Mouse (Mus musculus) gastrocnemius, adult 18-20 months (tissue): ENCODE measurements at regions not wholly inside any gene's neighbourhood (a gene's known extent, or its start where the extent isn't known, plus 50 kb on each side); places are given as distances from the start of the nearest gene placed in this dataset.

Experiments used
- DNase-seq: peaks from one replicate; pipeline ENCODE4 v3.0.0; 2021; ENCODE audit warnings: low spot score

GRCm38 (mm10) chr12:56472856-56473647 lies 63.7 kb downstream of the Nkx2-1 start:
- no peak for DNase-seq

GRCm38 (mm10) chr12:56470932-56471500 lies 65.7 kb downstream of the Nkx2-1 start:
- no peak for DNase-seq

GRCm38 (mm10) chr12:56459508-56460119 lies 77.1 kb downstream of the Nkx2-1 start:
- no peak for DNase-seq

GRCm38 (mm10) chr12:56458665-56459507 lies 77.8 kb downstream of the Nkx2-1 start:
- no peak for DNase-seq

- DNase-seq, result no peak
Observed at GRCm38 (mm10) chr12:56457951-56458350, 78.8 kb downstream of the Nkx2-1 start.

- no peak for DNase-seq
Observed at GRCm38 (mm10) chr12:56457356-56457755, 79.4 kb downstream of the Nkx2-1 start.

- no peak for DNase-seq
Observed at GRCm38 (mm10) chr12:56450261-56450660, 86.4 kb downstream of the Nkx2-1 start.

GRCm38 (mm10) chr12:56448786-56449564 lies 87.7 kb downstream of the Nkx2-1 start:
- DNase-seq, result no peak

- DNase-seq, result no peak
Observed at GRCm38 (mm10) chr12:56441166-56441817, 95.4 kb downstream of the Nkx2-1 start.

GRCm38 (mm10) chr12:56440068-56440847 lies 94.6 kb upstream of the Mbip start:
- no peak for DNase-seq

- no peak for DNase-seq
Observed at GRCm38 (mm10) chr12:56438384-56438783, 92.7 kb upstream of the Mbip start.

GRCm38 (mm10) chr12:56437975-56438374 lies 92.3 kb upstream of the Mbip start:
- DNase-seq, result no peak

- no peak for DNase-seq
Observed at GRCm38 (mm10) chr12:56426681-56427246, 81.1 kb upstream of the Mbip start.

- DNase-seq, result no peak
Observed at GRCm38 (mm10) chr12:56416106-56416505, 70.4 kb upstream of the Mbip start.

GRCm38 (mm10) chr12:56414861-56415765 lies 69.4 kb upstream of the Mbip start:
- DNase-seq, result peak; percentile 81

- no peak for DNase-seq
Observed at GRCm38 (mm10) chr12:56405658-56406057, 60.0 kb upstream of the Mbip start.

GRCm38 (mm10) chr12:56404833-56405232 lies 59.1 kb upstream of the Mbip start:
- no peak for DNase-seq

GRCm38 (mm10) chr12:56404262-56404661 lies 58.6 kb upstream of the Mbip start:
- no peak for DNase-seq
